Mouse (Mus musculus) gastrocnemius, postnatal 14 days (tissue): ENCODE measurements around the gene Gm42878. TPM values are rescaled to one million over a fixed set of nuclear protein-coding genes. Genes with fewer than 3 reads are reported as not detected.
A peak's percentile ranks its signal among the peaks of the same experiment; 100 is the strongest.

ENCODE experiments used
- DNase-seq: peaks from one replicate; pipeline ENCODE4 v3.0.0; 2021; ENCODE audit warnings: mixed read lengths
- intact Hi-C: fragments of 180-260 bp; cut with DNase I; formaldehyde crosslinking; loops from one replicate; pipeline ENCODE4 v1.15.1; 2025; ENCODE audit warnings: low total_unique reads
- long read RNA-seq, 2 experiments: library from polyadenylated mRNA; stranded (forward); transcript quantifications; one replicate each; pipeline ENCODE4 v2.0.0; 2021
- total RNA-seq, 2 experiments: library from RNA; stranded (reverse); gene quantifications; 2 replicates each; pipeline ENCODE4 v1.2.3; 2021

Gene Gm42878
- total RNA-seq: not detected
- long read RNA-seq, experiment 1: 0 reads
- long read RNA-seq, experiment 2: 0 reads

GRCm38 (mm10) chr5:121544910-121545792 is at the start of gene Gm42878, which contains the start of gene Adam1a:
Gene Gm42878 (minus strand): TSS chr5:121545482.
Gene Adam1a (minus strand): TSS chr5:121545482.
- intact Hi-C loops: no loop called here
- DNase-seq: peak; percentile 50

GRCm38 (mm10) chr5:121594714-121595313 is 49.5 kb upstream of the Gm42878 start:
- DNase-seq: no peak
- intact Hi-C loops: no loop called here

GRCm38 (mm10) chr5:121593451-121594401 is 48.4 kb upstream of the Gm42878 start, which contains the start of gene Aldh2:
Gene Aldh2 (minus strand): TSS chr5:121593824.
- intact Hi-C loops: no loop called here
- peak; percentile 92 for DNase-seq

- DNase-seq: no peak
- intact Hi-C loops: no loop called here
Measured at GRCm38 (mm10) chr5:121592816-121593407, 47.6 kb upstream of the Gm42878 start.

GRCm38 (mm10) chr5:121592064-121592815 is 47.0 kb upstream of the Gm42878 start:
- no peak for DNase-seq
- intact Hi-C loops: no loop called here

- intact Hi-C loops: no loop called here
- no peak for DNase-seq
Measured at GRCm38 (mm10) chr5:121591417-121592063, 46.3 kb upstream of the Gm42878 start.

GRCm38 (mm10) chr5:121589928-121590327 is 44.6 kb upstream of the Gm42878 start:
- DNase-seq: no peak
- intact Hi-C loops: no loop called here

- intact Hi-C loops: no loop called here
Measured at GRCm38 (mm10) chr5:121586400-121587039, 41.2 kb upstream of the Gm42878 start.

GRCm38 (mm10) chr5:121585699-121586098 is 40.4 kb upstream of the Gm42878 start:
- no peak for DNase-seq
- intact Hi-C loops: no loop called here

More at GRCm38 (mm10) chr5:121586400-121587039, 41.2 kb upstream of the Gm42878 start:
- DNase-seq: peak; percentile 26

GRCm38 (mm10) chr5:121585005-121585404 is 39.7 kb upstream of the Gm42878 start:
- no peak for DNase-seq
- intact Hi-C loops: no loop called here

GRCm38 (mm10) chr5:121583765-121584501 is 38.7 kb upstream of the Gm42878 start:
- peak; percentile 96 for DNase-seq
- intact Hi-C loops: no loop called here

GRCm38 (mm10) chr5:121581945-121582344 is 36.7 kb upstream of the Gm42878 start:
- intact Hi-C loops: no loop called here
- DNase-seq: no peak

- intact Hi-C loops: no loop called here
- DNase-seq: peak; percentile 59
Measured at GRCm38 (mm10) chr5:121576927-121577488, 31.7 kb upstream of the Gm42878 start.

GRCm38 (mm10) chr5:121575867-121576266 is 30.6 kb upstream of the Gm42878 start:
- intact Hi-C loops: no loop called here
- DNase-seq: no peak

GRCm38 (mm10) chr5:121574145-121574544 is 28.9 kb upstream of the Gm42878 start:
- intact Hi-C loops: no loop called here
- DNase-seq: no peak

- intact Hi-C loops: no loop called here
- DNase-seq: no peak
Measured at GRCm38 (mm10) chr5:121570787-121571186, 25.5 kb upstream of the Gm42878 start.
